Mouse (Mus musculus): ENCODE measurements around the gene Zfp652.

GRCm38 (mm10) chr11:95832129-95833005 lies 119.9 kb downstream of the Zfp652 start:
- no peak for TF ChIP-seq SMC3 (IDR thresholded peaks at IDR 0.05; ENCODE audit: low read depth, low read length)
- TF ChIP-seq CTCF (conservative IDR thresholded peaks at IDR 0.05 in 1 of 2, IDR thresholded peaks at IDR 0.05 in 1 of 2; ENCODE audit: low read depth in 2 of 2, low read length in 2 of 2) = no peak
- TF ChIP-seq POLR2A (IDR thresholded peaks at IDR 0.05; ENCODE audit: low read depth, low read length) = no peak
- TF ChIP-seq TBP (conservative IDR thresholded peaks at IDR 0.05; ENCODE audit: low read depth, low read length) = no peak

Data from CH12.LX (cell line).